Mouse (Mus musculus) olfactory bulb, adult 2 months (tissue): Measurements from ENCODE around the gene Mthfr. TPM values are rescaled to one million over a fixed set of nuclear protein-coding genes. Genes with fewer than 3 reads are reported as not detected.

Experiments
- H3K27ac ChIP-seq: fragments of 200-500 bp; 2 replicates; pipeline ENCODE4 v1.5.1; 2012; ENCODE audit warnings: low read depth, low read length; ENCODE audit not compliant: insufficient read depth
- H3K4me1 ChIP-seq: fragments of 200-500 bp; 2 replicates; pipeline ENCODE4 v1.6.1; 2012; ENCODE audit warnings: low read length; ENCODE audit not compliant: control insufficient read depth, insufficient read depth
- H3K4me3 ChIP-seq: fragments of 200-500 bp; 2 replicates; pipeline ENCODE4 v1.5.1; 2012; ENCODE audit warnings: mild to moderate bottlenecking, low read depth, low read length, moderate library complexity; ENCODE audit not compliant: insufficient read depth
- CTCF ChIP-seq: fragments of 200-500 bp; IDR thresholded peaks from 2 replicates; pipeline ENCODE4 v1.5.1; 2012; ENCODE audit warnings: low read depth, mild to moderate bottlenecking, low read length, moderate library complexity; ENCODE audit not compliant: insufficient read depth
- POLR2A ChIP-seq: fragments of 200-500 bp; IDR thresholded peaks from 2 replicates; pipeline ENCODE4 v1.6.1; 2012; ENCODE audit warnings: mild to moderate bottlenecking, low read depth, low read length, moderate library complexity; ENCODE audit not compliant: insufficient read depth
- WGBS: fragments of 180-500 bp; shearing (Covaris S2); methylation state at CpG from one replicate; pipeline ENCODE4 v1.1.7; 2018; 5-methylcytosine and 5-hydroxymethylcytosine counted together
- polyA plus RNA-seq: library from polyadenylated mRNA; stranded (reverse); fragments of >200 nt; gene quantifications from 2 replicates; pipeline ENCODE4 v1.2.4, GENCODE M21; 2012; ENCODE audit warnings: low replicate concordance; ENCODE audit not compliant: missing spikeins, insufficient read depth, insufficient read length

The Mthfr gene
- polyA plus RNA-seq, 1 experiment, result not detected

- 39% methylated on average over 7 of the region's 7 CpGs for WGBS
- H3K27ac ChIP-seq, result no peak overlapping the region
- no peak overlapping the region for H3K4me3 ChIP-seq
- TF ChIP-seq CTCF (no peak), POLR2A (no peak)
- peaks cover 20% of the 10 kb centered on the region for H3K4me1 ChIP-seq
Observed at GRCm38 (mm10) chr4:148108565-148109100, 69.8 kb downstream of the Mthfr start.

Other genes with a start within 250 kb of the Mthfr start
- gene Zfp984, start 229.3 kb upstream of the Mthfr start, polyA plus RNA-seq, result not detected in 2 replicates
- not detected in 2 replicates for gene Zfp933, start 190.7 kb upstream of the Mthfr start, polyA plus RNA-seq
- gene Miip, start 170.3 kb upstream of the Mthfr start, polyA plus RNA-seq, result 626 TPM in 1 of 2 replicates, not detected in the other
- gene Fv1, start 170.1 kb upstream of the Mthfr start, polyA plus RNA-seq, result not detected in 2 replicates
- gene Mfn2, start 134.4 kb upstream of the Mthfr start, polyA plus RNA-seq, result not detected in 2 replicates
- gene Plod1, start 102.3 kb upstream of the Mthfr start, polyA plus RNA-seq, result not detected in 2 replicates
- not detected in 2 replicates for gene 2510039O18Rik, start 98.2 kb upstream of the Mthfr start, polyA plus RNA-seq
- gene Nppb, start 53.3 kb upstream of the Mthfr start, polyA plus RNA-seq, result not detected in 2 replicates
- gene Nppa, start 38.4 kb upstream of the Mthfr start, polyA plus RNA-seq, result not detected in 2 replicates
- not detected in 2 replicates for gene Clcn6, start 256 bp upstream of the Mthfr start, polyA plus RNA-seq
- not detected in 2 replicates for gene Agtrap, start 49.0 kb downstream of the Mthfr start, polyA plus RNA-seq
- gene Mad2l2, start 91.3 kb downstream of the Mthfr start, polyA plus RNA-seq, result not detected in 2 replicates
- not detected in 2 replicates for gene Draxin, start 91.6 kb downstream of the Mthfr start, polyA plus RNA-seq
- gene Fbxo6, start 113.1 kb downstream of the Mthfr start, polyA plus RNA-seq, result not detected in 2 replicates
- not detected in 2 replicates for gene Fbxo44, start 121.4 kb downstream of the Mthfr start, polyA plus RNA-seq
- gene Fbxo2, start 121.5 kb downstream of the Mthfr start, polyA plus RNA-seq, result not detected in 2 replicates
- gene Disp3, start 248.9 kb downstream of the Mthfr start, polyA plus RNA-seq, result not detected in 2 replicates